Comparison of ENCODE assay signal across 8 mouse cellular contexts in the genomic region with DNA sequence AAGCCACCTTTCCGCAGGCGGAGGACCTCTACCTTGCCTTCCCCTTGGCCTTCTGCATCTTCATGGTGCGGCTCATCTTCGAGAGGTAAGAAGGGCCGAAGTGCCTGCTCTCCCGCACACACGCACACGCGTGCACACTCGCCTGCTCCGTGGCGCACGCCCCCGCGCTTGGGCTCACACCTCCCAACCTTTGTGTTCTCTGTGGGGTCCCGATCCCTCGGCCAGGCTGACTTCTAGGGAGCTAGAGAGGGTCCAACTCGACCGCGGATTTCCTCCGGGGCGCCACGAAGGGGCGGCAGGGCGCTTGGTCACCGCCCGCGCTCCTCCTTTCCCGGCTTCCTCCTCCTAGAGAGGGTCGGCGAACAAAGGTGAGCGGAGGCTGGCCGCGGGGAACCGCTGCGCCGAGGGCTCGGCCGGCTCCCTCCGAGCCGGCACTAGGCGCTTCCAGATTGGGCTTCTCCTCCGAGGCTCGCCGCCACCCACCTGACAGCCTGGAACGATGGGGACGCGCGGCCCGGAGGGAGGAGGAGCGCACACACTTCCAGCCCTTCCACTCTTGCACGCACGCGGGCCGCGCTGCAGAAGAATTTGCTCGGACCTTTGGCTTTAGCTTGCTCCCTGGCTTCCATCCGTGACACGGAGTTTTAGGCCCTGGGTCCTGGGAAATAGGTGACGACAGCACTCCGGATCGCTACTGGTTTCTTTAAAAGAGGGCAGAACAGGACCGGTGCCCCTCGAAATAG. TPM values are rescaled to one million over a fixed set of nuclear protein-coding genes. Genes with fewer than 3 reads are reported as not detected.
DNase-seq lines count a peak whose midpoint lies in the region; ATAC-seq and TF ChIP-seq lines count a peak whose summit lies in the region.

No protein-coding gene starts in this region.

- H3K4me3 ChIP-seq in embryonic facial prominence, embryonic 15.5 days (replicated peaks): peak overlapping the region; percentile 90
- peak overlapping the region; percentile 67 for H3K4me3 ChIP-seq in heart, embryonic 13.5 days
- peak overlapping the region; percentile 93 for H3K4me3 ChIP-seq in kidney, embryonic 16.5 days (ENCODE audit: low read length)
- peak overlapping the region; percentile 58 to 67 for H3K4me3 ChIP-seq in liver, embryonic 14.5 days (ENCODE audit: insufficient read depth in 1 of 2, low read depth in 2 of 2, low read length in 2 of 2)
- peak overlapping the region; percentile 94 for H3K4me3 ChIP-seq in neural tube, embryonic 13.5 days

- no peak for TF ChIP-seq CTCF in liver, embryonic 14.5 days (IDR thresholded peaks at IDR 0.05; ENCODE audit: low read depth)

- no peaks in the 10 kb centered on the region for H3K36me3 ChIP-seq in embryonic facial prominence, embryonic 15.5 days
- no peaks in the 10 kb centered on the region for H3K36me3 ChIP-seq in heart, embryonic 13.5 days
- no peaks in the 10 kb centered on the region for H3K36me3 ChIP-seq in kidney, embryonic 16.5 days (ENCODE audit: insufficient read depth, low read length)
- H3K36me3 ChIP-seq in liver, embryonic 14.5 days (replicated peaks; ENCODE audit: control insufficient read depth, insufficient read depth, low read depth): no peaks in the 10 kb centered on the region
- H3K36me3 ChIP-seq in neural tube, embryonic 13.5 days: no peaks in the 10 kb centered on the region

- H3K4me1 ChIP-seq in embryonic facial prominence, embryonic 15.5 days: peaks cover 14% of the 10 kb centered on the region
- peaks cover 31% of the 10 kb centered on the region for H3K4me1 ChIP-seq in heart, embryonic 13.5 days
- H3K4me1 ChIP-seq in kidney, embryonic 16.5 days (ENCODE audit: insufficient read depth, low read length): peaks cover 14% of the 10 kb centered on the region
- peaks cover 0 to 11% of the 10 kb centered on the region in 2 experiments; a peak in 3 of 4 replicates for H3K4me1 ChIP-seq in liver, embryonic 14.5 days (replicated peaks; ENCODE audit: control insufficient read depth in 2 of 2, insufficient read depth in 2 of 2, low read length in 1 of 2)
- H3K4me1 ChIP-seq in neural tube, embryonic 13.5 days (replicated peaks): peaks cover 45% of the 10 kb centered on the region

- H3K9ac ChIP-seq in embryonic facial prominence, embryonic 15.5 days: peak overlapping the region; percentile 72
- peak overlapping the region; percentile 88 for H3K9ac ChIP-seq in heart, embryonic 13.5 days
- H3K9ac ChIP-seq in kidney, embryonic 16.5 days (replicated peaks; ENCODE audit: low read length): peak overlapping the region; percentile 90
- H3K9ac ChIP-seq in liver, embryonic 14.5 days (replicated peaks): peak overlapping the region; percentile 46
- peak overlapping the region; percentile 97 for H3K9ac ChIP-seq in neural tube, embryonic 13.5 days

- H3K4me2 ChIP-seq in embryonic facial prominence, embryonic 15.5 days (replicated peaks): peak overlapping the region; percentile 82
- peak overlapping the region; percentile 69 for H3K4me2 ChIP-seq in heart, embryonic 13.5 days
- peak overlapping the region; percentile 69 for H3K4me2 ChIP-seq in kidney, embryonic 16.5 days (replicated peaks; ENCODE audit: low read depth, low read length)
- peak overlapping the region; percentile 73 for H3K4me2 ChIP-seq in liver, embryonic 14.5 days (ENCODE audit: low read depth)
- peak overlapping the region; percentile 76 for H3K4me2 ChIP-seq in neural tube, embryonic 13.5 days

- under 1% methylated on average over 52 of the region's 64 CpGs for WGBS in embryonic facial prominence, embryonic 15.5 days
- under 1% methylated on average over 61 of the region's 64 CpGs for WGBS in heart, embryonic 13.5 days
- under 1% methylated on average over 62 of the region's 64 CpGs for WGBS in kidney, embryonic 16.5 days
- under 1% methylated on average over 61 of the region's 64 CpGs for WGBS in liver, embryonic 14.5 days (ENCODE audit: insufficient replicate concordance)
- WGBS in neural tube, embryonic 13.5 days: under 1% methylated on average over 64 of the region's 64 CpGs

- no peaks in the 10 kb centered on the region for H3K27me3 ChIP-seq in embryonic facial prominence, embryonic 15.5 days
- H3K27me3 ChIP-seq in heart, embryonic 13.5 days (replicated peaks): no peaks in the 10 kb centered on the region
- no peaks in the 10 kb centered on the region for H3K27me3 ChIP-seq in kidney, embryonic 16.5 days (ENCODE audit: insufficient read depth, low read length)
- peaks cover 15% of the 10 kb centered on the region; the same call in 1 of the 2 replicates for H3K27me3 ChIP-seq in liver, embryonic 14.5 days (ENCODE audit: control insufficient read depth, insufficient read depth, low read length)
- peaks cover 11% of the 10 kb centered on the region for H3K27me3 ChIP-seq in neural tube, embryonic 13.5 days

- ATAC-seq in embryonic facial prominence, embryonic 15.5 days (ENCODE audit: insufficient number of reproducible peaks, low FRiP score, low TSS enrichment, low read depth): peak; percentile 25; the same call in 1 of the 2 replicates
- peak; percentile 35; the same call in 1 of the 2 replicates for ATAC-seq in heart, embryonic 13.5 days (ENCODE audit: extremely low read depth, insufficient number of reproducible peaks, low FRiP score, low TSS enrichment)
- ATAC-seq in kidney, embryonic 16.5 days (ENCODE audit: low FRiP score, low TSS enrichment): peak; percentile 70
- peak; percentile 27; the same call in 1 of the 2 replicates for ATAC-seq in liver, embryonic 14.5 days (ENCODE audit: insufficient read depth)
- ATAC-seq in neural tube, embryonic 13.5 days (ENCODE audit: low read depth): peak; percentile 76

- no peaks in the 10 kb centered on the region for H3K9me3 ChIP-seq in embryonic facial prominence, embryonic 15.5 days (replicated peaks)
- H3K9me3 ChIP-seq in heart, embryonic 13.5 days: no peaks in the 10 kb centered on the region
- no peaks in the 10 kb centered on the region for H3K9me3 ChIP-seq in kidney, embryonic 16.5 days (ENCODE audit: low read length)
- no peaks in the 10 kb centered on the region for H3K9me3 ChIP-seq in liver, embryonic 14.5 days (ENCODE audit: control insufficient read depth, low read length)
- no peaks in the 10 kb centered on the region for H3K9me3 ChIP-seq in neural tube, embryonic 13.5 days

- DNase-seq in B cell, adult 2 months: peak; percentile 36 to 48
- DNase-seq in adrenal gland, postnatal 36 days: peak; percentile 51 to 60
- no peak for DNase-seq in liver, embryonic 14.5 days (ENCODE audit: low read depth in 3 of 3, low spot score in 3 of 3)
- DNase-seq in thymus, postnatal 0 days (ENCODE audit: low spot score): peak; percentile 34

- no peak for TF ChIP-seq EP300 in liver, embryonic 14.5 days (IDR thresholded peaks at IDR 0.05; ENCODE audit: low read depth)

- H3K27ac ChIP-seq in embryonic facial prominence, embryonic 15.5 days (replicated peaks): peak overlapping the region; percentile 82
- H3K27ac ChIP-seq in heart, embryonic 13.5 days (replicated peaks): peak overlapping the region; percentile 82
- peak overlapping the region; percentile 89 for H3K27ac ChIP-seq in kidney, embryonic 16.5 days (ENCODE audit: low read length)
- no peak overlapping the region for H3K27ac ChIP-seq in liver, embryonic 14.5 days
- peak overlapping the region; percentile 93 for H3K27ac ChIP-seq in neural tube, embryonic 13.5 days (replicated peaks)

RNA-seq across cellular contexts. Expression of a gene that starts 0.7 kb away (rescaled TPM):
- total RNA-seq in adrenal gland, postnatal 36 days (2021): 1 to 10 TPM; 4.3 to 8.4 TPM
- 29.6 and 34.3 TPM in 2 replicates for polyA plus RNA-seq in embryonic facial prominence, embryonic 15.5 days (2015; fragmentation: Nextera tagmentation; extraction: Ambion mirVana)
- polyA plus RNA-seq in heart, embryonic 13.5 days (2015; fragmentation: Nextera tagmentation; extraction: Ambion mirVana): 18.9 and 21.6 TPM in 2 replicates
- polyA plus RNA-seq in kidney, embryonic 16.5 days (2015; fragmentation: Nextera tagmentation; extraction: Ambion mirVana): 29.2 and 34.9 TPM in 2 replicates
- 1.8 and 2.0 TPM in 2 replicates for polyA plus RNA-seq in liver, embryonic 14.5 days (2012; rRNA removed)
- 5.6 and 6.7 TPM in 2 replicates for polyA plus RNA-seq in liver, embryonic 14.5 days (2014; fragmentation: Nextera tagmentation; extraction: Ambion mirVana)
- polyA plus RNA-seq in neural tube, embryonic 13.5 days (2015; fragmentation: Nextera tagmentation; extraction: Ambion mirVana): 60.2 and 60.3 TPM in 2 replicates
- 11.9 and 13.8 TPM in 2 replicates for polyA plus RNA-seq in thymus, postnatal 0 days (2015; fragmentation: Nextera tagmentation; extraction: Ambion mirVana)

Comparison
In these comparisons a context has a peak if more than half of its experiments do, and no peak if none do; other contexts are left out.
1. DNase-seq: peak in B cell, adult 2 months (2 of 2), adrenal gland, postnatal 36 days (2 of 2) and thymus, postnatal 0 days (single experiment); none in liver, embryonic 14.5 days (0 of 3).
2. ATAC-seq: peak in every context shown above with its lines; median percentile 76 in neural tube, embryonic 13.5 days; 70 in kidney, embryonic 16.5 days; 35 in heart, embryonic 13.5 days; 27 in liver, embryonic 14.5 days; 25 in embryonic facial prominence, embryonic 15.5 days.
3. H3K9ac ChIP-seq: peak in every context shown above with its lines; median percentile 97 in neural tube, embryonic 13.5 days; 90 in kidney, embryonic 16.5 days; 88 in heart, embryonic 13.5 days; 72 in embryonic facial prominence, embryonic 15.5 days; 46 in liver, embryonic 14.5 days.
4. Peak in every context shown above with its lines, with median percentiles within 50 percentile points of each other: H3K4me2 ChIP-seq and H3K4me3 ChIP-seq.